Mouse (Mus musculus): ENCODE results near the gene Rabgef1.

DNA sequence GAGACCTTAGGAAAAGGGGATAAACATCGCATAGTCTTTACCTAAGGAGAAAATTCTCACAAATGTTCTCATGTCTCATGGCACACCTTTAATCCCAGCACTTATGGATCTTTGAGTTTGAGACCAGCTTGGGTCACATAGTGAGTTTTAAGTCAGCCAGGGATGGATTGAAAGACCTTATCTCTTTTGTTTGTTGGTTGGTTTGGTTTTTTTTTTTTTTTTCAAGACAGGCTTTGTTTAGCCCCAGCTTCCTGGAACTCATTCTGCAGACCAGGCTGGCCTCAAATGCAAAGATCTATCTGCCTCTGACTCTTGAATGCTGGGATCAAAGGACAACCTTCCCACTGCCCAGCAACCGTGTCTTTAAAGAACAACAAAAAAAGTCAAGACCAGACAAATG, 49.7 kb downstream of the Rabgef1 start:
- no peak for TF ChIP-seq POLR2A (IDR thresholded peaks at IDR 0.05; ENCODE audit: borderline replicate concordance, low read depth, low read length)
- no peak for TF ChIP-seq CTCF (IDR thresholded peaks at IDR 0.05; ENCODE audit: low read depth, low read length)

All from bone marrow macrophage, adult 2 months (primary cell).